Mouse (Mus musculus) neural tube, embryonic 11.5 days (tissue): Measurements from ENCODE around the gene Acox1. TPM values are rescaled to one million over a fixed set of nuclear protein-coding genes. Genes with fewer than 3 reads are reported as not detected.

Experiments
- ATAC-seq: fragments of 200-750 bp; cut with Nextera tagmentation; 2 replicates; pipeline ENCODE4 v1.8.0; 2017; ENCODE audit warnings: moderate number of reproducible peaks, mild to moderate bottlenecking, moderate TSS enrichment, moderate library complexity; ENCODE audit not compliant: insufficient read depth, low FRiP score, low TSS enrichment
- DNase-seq: peaks from one replicate; pipeline ENCODE4 v3.0.0-alpha.2; 2015; ENCODE audit warnings: low spot score
- H3K27ac ChIP-seq: fragments of 300-500 bp; sonication (generic); 2 replicates; pipeline ENCODE4 v1.5.1; 2014; ENCODE audit warnings: low read depth, mild to moderate bottlenecking, low read length
- H3K27me3 ChIP-seq: fragments of 300-500 bp; sonication (generic); 2 replicates; pipeline ENCODE4 v1.6.1; 2014; ENCODE audit warnings: mild to moderate bottlenecking, low read length, mixed read lengths; ENCODE audit not compliant: control insufficient read depth, insufficient read depth
- H3K36me3 ChIP-seq: fragments of 300-500 bp; sonication (generic); 2 replicates; pipeline ENCODE4 v1.6.1; 2014; ENCODE audit warnings: mild to moderate bottlenecking, low read length, moderate library complexity, mixed read lengths; ENCODE audit not compliant: control insufficient read depth, insufficient read depth
- H3K4me1 ChIP-seq: fragments of 300-500 bp; sonication (generic); 2 replicates; pipeline ENCODE4 v1.6.1; 2014; ENCODE audit warnings: low read length, mixed read lengths; ENCODE audit not compliant: control insufficient read depth, insufficient read depth
- H3K4me2 ChIP-seq: fragments of 300-500 bp; sonication (generic); 2 replicates; pipeline ENCODE4 v1.6.1; 2014; ENCODE audit warnings: low read depth, mild to moderate bottlenecking, moderate library complexity
- H3K4me3 ChIP-seq: fragments of 300-500 bp; sonication (generic); 2 replicates; pipeline ENCODE4 v1.5.1; 2014; ENCODE audit warnings: low read depth, low read length
- H3K9ac ChIP-seq: fragments of 300-500 bp; sonication (generic); 2 replicates; pipeline ENCODE4 v1.6.1; 2014; ENCODE audit warnings: mild to moderate bottlenecking, low read length
- H3K9me3 ChIP-seq: fragments of 300-500 bp; sonication (generic); 2 replicates; pipeline ENCODE4 v1.6.1; 2016; ENCODE audit warnings: low read length; ENCODE audit not compliant: control insufficient read depth
- WGBS: fragments of 180-500 bp; shearing (Covaris S2); extraction: QIAGEN DNeasy Blood & Tissue Kit; methylation state at CpG from one replicate; pipeline ENCODE4 v1.1.7; 2014; 5-methylcytosine and 5-hydroxymethylcytosine counted together
- polyA plus RNA-seq: library from polyadenylated mRNA; unstranded; fragments of >200 nt; fragmentation: Nextera tagmentation; extraction: Ambion mirVana; gene quantifications from 2 replicates; pipeline ENCODE4 v1.2.1, GENCODE M21; 2014

The Acox1 gene
- 33.2 and 34.4 TPM in 2 replicates for polyA plus RNA-seq

- ATAC-seq = peak; percentile 99
- under 1% methylated on average over 62 of the region's 62 CpGs for WGBS
- no peaks in the 10 kb centered on the region for H3K36me3 ChIP-seq
Observed at GRCm38 (mm10) chr11:116198639-116199531, at the start of gene Acox1, which contains the start of gene Ten1. TSS of gene Acox1 (minus strand) at chr11:116199045. TSS of gene Ten1 (plus strand) at chr11:116198855.

GRCm38 (mm10) chr11:116247502-116248222, 48.8 kb upstream of the Acox1 start:
- Histone ChIP-seq H3K27ac (no peak overlapping the region), H3K4me3 (no peak overlapping the region), H3K27me3 (no peaks in the 10 kb centered on the region), H3K9ac (no peak overlapping the region), H3K4me2 (no peak overlapping the region), H3K36me3 (peaks cover 33% of the 10 kb centered on the region), H3K4me1 (no peaks in the 10 kb centered on the region), H3K9me3 (no peaks in the 10 kb centered on the region)
- 79% methylated on average over 14 of the region's 14 CpGs for WGBS
- ATAC-seq (no peak), DNase-seq (no peak)

More at GRCm38 (mm10) chr11:116198639-116199531, at the start of gene Acox1, which contains the start of gene Ten1:
- H3K4me3 ChIP-seq = peak within 1 kb of the TSS; percentile 63
- H3K4me2 ChIP-seq = peak within 1 kb of the TSS; percentile 69
- H3K27me3 ChIP-seq = no peaks in the 10 kb centered on the region
- H3K9ac ChIP-seq = peak within 1 kb of the TSS; percentile 75
- no peaks in the 10 kb centered on the region for H3K4me1 ChIP-seq
- no peaks in the 10 kb centered on the region for H3K9me3 ChIP-seq
- DNase-seq = peak; percentile 98
- peak within 1 kb of the TSS; percentile 89 for H3K27ac ChIP-seq

GRCm38 (mm10) chr11:116245616-116246015, 46.8 kb upstream of the Acox1 start:
- H3K9ac ChIP-seq = no peak overlapping the region
- DNase-seq = no peak
- 72% methylated on average over 6 of the region's 6 CpGs for WGBS

GRCm38 (mm10) chr11:116244580-116244979, 45.7 kb upstream of the Acox1 start:
- DNase-seq (no peak), ATAC-seq (no peak)
- Histone ChIP-seq H3K36me3 (peaks cover 19% of the 10 kb centered on the region), H3K27me3 (no peaks in the 10 kb centered on the region), H3K4me3 (no peak overlapping the region), H3K9ac (no peak overlapping the region), H3K4me2 (no peak overlapping the region), H3K4me1 (peaks cover 10% of the 10 kb centered on the region), H3K9me3 (no peaks in the 10 kb centered on the region), H3K27ac (no peak overlapping the region)
- 85% methylated on average over 8 of the region's 8 CpGs for WGBS

More at GRCm38 (mm10) chr11:116245616-116246015, 46.8 kb upstream of the Acox1 start:
- no peak overlapping the region for H3K4me3 ChIP-seq
- no peaks in the 10 kb centered on the region for H3K9me3 ChIP-seq
- H3K27me3 ChIP-seq = no peaks in the 10 kb centered on the region
- H3K27ac ChIP-seq = no peak overlapping the region
- peaks cover 27% of the 10 kb centered on the region for H3K36me3 ChIP-seq
- H3K4me1 ChIP-seq = peaks cover 10% of the 10 kb centered on the region
- no peak for ATAC-seq
- no peak overlapping the region for H3K4me2 ChIP-seq

GRCm38 (mm10) chr11:116241744-116242235, 42.9 kb upstream of the Acox1 start:
- H3K27me3 ChIP-seq = peaks cover 14% of the 10 kb centered on the region
- peak overlapping the region; percentile 41 for H3K9ac ChIP-seq
- peaks cover 2% of the 10 kb centered on the region for H3K36me3 ChIP-seq
- ATAC-seq = no peak
- H3K9me3 ChIP-seq = no peaks in the 10 kb centered on the region
- H3K4me2 ChIP-seq = no peak overlapping the region
- H3K4me3 ChIP-seq = no peak overlapping the region
- WGBS = 13% methylated on average over 12 of the region's 12 CpGs
- peaks cover 12% of the 10 kb centered on the region for H3K4me1 ChIP-seq
- peak; percentile 55 for DNase-seq
- H3K27ac ChIP-seq = peak overlapping the region; percentile 68

- no peak overlapping the region for H3K4me3 ChIP-seq
- H3K27me3 ChIP-seq = peaks cover 14% of the 10 kb centered on the region
- ATAC-seq (no peak), DNase-seq (no peak)
- H3K4me2 ChIP-seq = no peak overlapping the region
- no peak overlapping the region for H3K9ac ChIP-seq
- peaks cover 2% of the 10 kb centered on the region; the same call in 1 of the 2 replicates for H3K36me3 ChIP-seq
- peak overlapping the region; percentile 40; the same call in 1 of the 2 replicates for H3K27ac ChIP-seq
- no peaks in the 10 kb centered on the region for H3K9me3 ChIP-seq
- H3K4me1 ChIP-seq = peaks cover 12% of the 10 kb centered on the region
- WGBS = 9% methylated on average over 7 of the region's 7 CpGs
Observed at GRCm38 (mm10) chr11:116239797-116240196, 41.0 kb upstream of the Acox1 start.

GRCm38 (mm10) chr11:116237742-116238395, 39.0 kb upstream of the Acox1 start, which contains the start of gene Evpl:
TSS of gene Evpl (minus strand) at chr11:116238077.
- H3K4me3 ChIP-seq = no peak within 1 kb of the TSS
- ATAC-seq = no peak
- no peak within 1 kb of the TSS for H3K4me2 ChIP-seq
- H3K36me3 ChIP-seq = no peaks in the 10 kb centered on the region
- WGBS = 18% methylated on average over 31 of the region's 31 CpGs
- H3K9me3 ChIP-seq = no peaks in the 10 kb centered on the region
- DNase-seq = no peak
- no peak within 1 kb of the TSS for H3K9ac ChIP-seq
- H3K27ac ChIP-seq = no peak within 1 kb of the TSS
- peaks cover 14% of the 10 kb centered on the region for H3K27me3 ChIP-seq
- H3K4me1 ChIP-seq = peaks cover 12% of the 10 kb centered on the region

GRCm38 (mm10) chr11:116234901-116235300, 36.1 kb upstream of the Acox1 start:
- H3K4me1 ChIP-seq = peaks cover 3% of the 10 kb centered on the region; the same call in 1 of the 2 replicates
- H3K4me2 ChIP-seq = no peak overlapping the region
- ATAC-seq (no peak), DNase-seq (no peak)
- H3K4me3 ChIP-seq = no peak overlapping the region
- H3K9me3 ChIP-seq = no peaks in the 10 kb centered on the region
- 85% methylated on average over 8 of the region's 8 CpGs for WGBS
- H3K36me3 ChIP-seq = no peaks in the 10 kb centered on the region
- peaks cover 14% of the 10 kb centered on the region for H3K27me3 ChIP-seq
- H3K27ac ChIP-seq = no peak overlapping the region
- no peak overlapping the region for H3K9ac ChIP-seq
